Mouse (Mus musculus): ENCODE results near the gene Scn3b. TPM values are rescaled to one million over a fixed set of nuclear protein-coding genes. Genes with fewer than 3 reads are reported as not detected.

The Scn3b gene
- polyA plus RNA-seq, 1 experiment = 1.1 TPM

DNA sequence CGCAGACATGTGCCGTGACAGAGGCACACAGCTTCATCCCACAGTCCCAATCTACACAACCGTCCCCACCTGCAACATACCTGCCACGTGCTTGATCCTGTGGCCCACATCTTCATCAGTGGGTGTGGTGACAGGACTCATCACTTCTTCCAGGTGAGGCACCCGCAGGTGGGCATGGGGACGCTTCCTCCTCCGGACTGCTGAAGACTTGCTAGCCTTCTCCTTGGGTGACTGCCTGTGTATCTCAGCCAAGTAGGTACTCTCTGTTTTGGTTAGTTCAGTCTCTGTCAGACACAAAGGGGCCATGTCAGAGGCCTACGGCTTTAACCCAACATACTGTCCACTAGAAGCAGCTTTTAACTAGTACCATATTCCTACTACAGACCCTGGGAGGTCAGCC is 35.2 kb downstream of the Scn3b start:
- Histone ChIP-seq H3K4me3 (ENCODE audit: insufficient read depth, low read length) (no peak overlapping the region), H3K27ac (ENCODE audit: insufficient read depth, low read depth, low read length) (no peak overlapping the region), H3K4me1 (ENCODE audit: control insufficient read depth, insufficient read depth, low read length) (no peaks in the 10 kb centered on the region)
- TF ChIP-seq CTCF (IDR thresholded peaks at IDR 0.05; ENCODE audit: low read depth, low read length) (no peak), POLR2A (IDR thresholded peaks at IDR 0.05; ENCODE audit: borderline replicate concordance, low read depth, low read length) (no peak)

GRCm38 (mm10) chr9:40307311-40307710 is 38.3 kb downstream of the Scn3b start:
- Histone ChIP-seq H3K4me3 (ENCODE audit: insufficient read depth, low read length) (no peak overlapping the region), H3K27ac (ENCODE audit: insufficient read depth, low read depth, low read length) (no peak overlapping the region), H3K4me1 (ENCODE audit: control insufficient read depth, insufficient read depth, low read length) (no peaks in the 10 kb centered on the region)
- no peak for TF ChIP-seq POLR2A (IDR thresholded peaks at IDR 0.05; ENCODE audit: borderline replicate concordance, low read depth, low read length)
- TF ChIP-seq CTCF (IDR thresholded peaks at IDR 0.05; ENCODE audit: low read depth, low read length) = no peak

DNA sequence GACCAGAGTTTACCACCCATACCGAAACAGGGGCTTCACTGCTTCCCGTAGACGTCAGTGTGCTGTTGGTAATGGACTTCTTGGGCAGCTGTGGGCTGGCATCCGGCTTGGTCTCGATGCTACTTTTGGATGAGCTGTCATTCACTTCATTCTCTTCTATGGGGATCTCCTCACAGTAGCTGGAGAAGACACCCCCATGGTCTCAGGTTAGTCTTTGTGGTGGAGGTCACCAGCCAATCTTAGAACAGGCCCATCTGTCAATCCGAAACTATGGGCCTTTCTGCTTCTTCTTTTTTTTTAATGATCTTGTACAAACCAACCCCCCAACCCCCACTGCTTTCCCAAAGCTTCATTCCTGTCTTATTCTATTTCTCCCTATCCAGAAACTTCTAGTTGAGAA is 40.9 kb downstream of the Scn3b start:
- no peaks in the 10 kb centered on the region for H3K4me1 ChIP-seq (ENCODE audit: control insufficient read depth, insufficient read depth, low read length)
- H3K4me3 ChIP-seq (ENCODE audit: insufficient read depth, low read length) = no peak overlapping the region
- TF ChIP-seq POLR2A (IDR thresholded peaks at IDR 0.05; ENCODE audit: borderline replicate concordance, low read depth, low read length) = no peak
- no peak overlapping the region for H3K27ac ChIP-seq (ENCODE audit: insufficient read depth, low read depth, low read length)

- Histone ChIP-seq H3K4me3 (ENCODE audit: insufficient read depth, low read length) (no peak overlapping the region), H3K27ac (ENCODE audit: insufficient read depth, low read depth, low read length) (no peak overlapping the region), H3K4me1 (ENCODE audit: control insufficient read depth, insufficient read depth, low read length) (no peaks in the 10 kb centered on the region)
- no peak for TF ChIP-seq POLR2A (IDR thresholded peaks at IDR 0.05; ENCODE audit: borderline replicate concordance, low read depth, low read length)
- TF ChIP-seq CTCF (IDR thresholded peaks at IDR 0.05; ENCODE audit: low read depth, low read length) = no peak
These were observed 42.8 kb downstream of the Scn3b start for GRCm38 (mm10) chr9:40311813-40312212.

- TF ChIP-seq CTCF (IDR thresholded peaks at IDR 0.05; ENCODE audit: low read depth, low read length) (no peak), POLR2A (IDR thresholded peaks at IDR 0.05; ENCODE audit: borderline replicate concordance, low read depth, low read length) (no peak)
- Histone ChIP-seq H3K4me1 (ENCODE audit: control insufficient read depth, insufficient read depth, low read length) (peaks cover 30% of the 10 kb centered on the region), H3K27ac (ENCODE audit: insufficient read depth, low read depth, low read length) (no peak overlapping the region), H3K4me3 (ENCODE audit: insufficient read depth, low read length) (no peak overlapping the region)
These were observed 48.0 kb downstream of the Scn3b start for GRCm38 (mm10) chr9:40316865-40317660.

GRCm38 (mm10) chr9:40317735-40318134 is 48.7 kb downstream of the Scn3b start:
- Histone ChIP-seq H3K4me3 (ENCODE audit: insufficient read depth, low read length) (no peak overlapping the region), H3K27ac (ENCODE audit: insufficient read depth, low read depth, low read length) (no peak overlapping the region), H3K4me1 (ENCODE audit: control insufficient read depth, insufficient read depth, low read length) (peaks cover 37% of the 10 kb centered on the region)
- TF ChIP-seq POLR2A (IDR thresholded peaks at IDR 0.05; ENCODE audit: borderline replicate concordance, low read depth, low read length) (no peak), CTCF (IDR thresholded peaks at IDR 0.05; ENCODE audit: low read depth, low read length) (no peak)

DNA sequence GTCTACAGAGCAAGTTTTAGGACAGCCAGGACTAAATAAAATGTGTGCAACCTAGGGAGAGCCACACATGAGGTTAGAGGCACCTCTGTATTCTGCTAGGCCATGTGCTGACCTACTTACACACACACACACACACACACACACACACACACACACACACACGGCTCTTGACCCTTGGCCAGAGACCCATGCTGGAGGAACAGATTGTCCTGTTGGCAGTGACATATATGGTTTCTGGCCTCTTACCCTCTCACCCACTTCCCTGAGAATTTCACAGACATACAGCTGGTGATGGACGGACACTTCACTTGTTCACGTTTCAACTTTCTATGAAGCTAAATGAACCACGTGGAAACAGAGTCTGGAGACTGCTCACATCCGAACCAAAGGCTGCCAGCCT is 49.8 kb downstream of the Scn3b start:
- TF ChIP-seq CTCF (IDR thresholded peaks at IDR 0.05; ENCODE audit: low read depth, low read length) (no peak), POLR2A (IDR thresholded peaks at IDR 0.05; ENCODE audit: borderline replicate concordance, low read depth, low read length) (no peak)
- Histone ChIP-seq H3K4me1 (ENCODE audit: control insufficient read depth, insufficient read depth, low read length) (peaks cover 47% of the 10 kb centered on the region), H3K4me3 (ENCODE audit: insufficient read depth, low read length) (peak overlapping the region; percentile 52), H3K27ac (ENCODE audit: insufficient read depth, low read depth, low read length) (no peak overlapping the region)

- TF ChIP-seq CTCF (IDR thresholded peaks at IDR 0.05; ENCODE audit: low read depth, low read length) (0 out of 2 replicates have a peak, but pooled peaks have one; percentile 19), POLR2A (IDR thresholded peaks at IDR 0.05; ENCODE audit: borderline replicate concordance, low read depth, low read length) (no peak)
- peak overlapping the region; percentile 55 for H3K4me3 ChIP-seq (ENCODE audit: insufficient read depth, low read length)
- peaks cover 62% of the 10 kb centered on the region for H3K4me1 ChIP-seq (ENCODE audit: control insufficient read depth, insufficient read depth, low read length)
- H3K27ac ChIP-seq (ENCODE audit: insufficient read depth, low read depth, low read length) = peak overlapping the region; percentile 94
These were observed 51.4 kb downstream of the Scn3b start for GRCm38 (mm10) chr9:40320405-40320804.

DNA sequence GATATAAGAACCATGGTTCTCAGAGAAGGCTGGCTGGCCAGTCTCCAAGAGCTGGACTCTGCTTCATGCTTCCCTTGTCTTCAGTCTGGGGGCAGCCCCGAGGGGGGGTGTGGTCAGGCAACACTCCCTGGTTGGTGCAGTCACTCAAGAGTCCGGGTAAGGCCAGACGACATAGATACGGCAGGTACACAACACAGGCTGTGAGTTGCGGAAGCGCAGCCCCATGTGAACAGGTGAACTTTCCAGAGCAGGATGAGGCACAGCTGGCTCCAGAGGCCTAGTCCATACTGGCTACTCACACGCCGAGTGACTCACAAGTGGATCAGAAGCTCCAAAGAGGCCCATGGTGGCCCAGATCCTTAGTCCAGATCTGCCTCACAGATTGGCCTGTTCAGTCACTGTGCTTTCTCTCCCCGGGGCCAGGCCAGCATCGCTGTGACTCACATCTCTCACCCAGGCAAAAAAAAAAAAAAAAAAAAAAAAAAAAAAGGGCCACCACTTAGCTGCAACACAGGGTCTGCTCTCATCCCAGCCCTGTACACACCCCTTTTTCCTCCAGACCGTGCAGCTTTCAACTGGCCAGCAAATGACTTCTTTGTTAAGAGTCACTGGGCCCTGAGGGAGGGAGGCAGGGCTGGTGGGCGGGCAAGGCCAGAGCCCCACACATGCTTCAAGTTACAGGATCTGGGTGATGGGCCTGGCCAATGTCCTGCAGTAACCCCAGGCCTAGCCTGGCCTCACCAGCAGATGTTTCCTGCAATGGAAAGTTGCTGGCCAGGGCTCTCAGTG is 52.1 kb downstream of the Scn3b start:
- TF ChIP-seq POLR2A (IDR thresholded peaks at IDR 0.05; ENCODE audit: borderline replicate concordance, low read depth, low read length) = no peak
- no peak for TF ChIP-seq CTCF (IDR thresholded peaks at IDR 0.05; ENCODE audit: low read depth, low read length)
- peak overlapping the region; percentile 55 for H3K4me3 ChIP-seq (ENCODE audit: insufficient read depth, low read length)
- peaks cover 68% of the 10 kb centered on the region for H3K4me1 ChIP-seq (ENCODE audit: control insufficient read depth, insufficient read depth, low read length)
- peak overlapping the region; percentile 94 for H3K27ac ChIP-seq (ENCODE audit: insufficient read depth, low read depth, low read length)

GRCm38 (mm10) chr9:40321668-40322003 is 52.6 kb downstream of the Scn3b start:
- Histone ChIP-seq H3K27ac (ENCODE audit: insufficient read depth, low read depth, low read length) (peak overlapping the region; percentile 94), H3K4me3 (ENCODE audit: insufficient read depth, low read length) (no peak overlapping the region), H3K4me1 (ENCODE audit: control insufficient read depth, insufficient read depth, low read length) (peaks cover 74% of the 10 kb centered on the region)
- TF ChIP-seq POLR2A (IDR thresholded peaks at IDR 0.05; ENCODE audit: borderline replicate concordance, low read depth, low read length) (no peak), CTCF (IDR thresholded peaks at IDR 0.05; ENCODE audit: low read depth, low read length) (no peak)
